Mouse (Mus musculus): ENCODE measurements around the gene Ssbp2. TPM values are rescaled to one million over a fixed set of nuclear protein-coding genes. Genes with fewer than 3 reads are reported as not detected.

Gene Ssbp2
- polyA plus RNA-seq, 1 experiment from 2014 or later, result 179 TPM

- Histone ChIP-seq H3K36me3 (ENCODE audit: control insufficient read depth, insufficient read depth, low read length) (no peaks in the 10 kb centered on the region; the same call in 1 of the 2 replicates), H3K9ac (ENCODE audit: low read length) (no peak overlapping the region), H3K9me3 (ENCODE audit: control insufficient read depth, low read length) (no peaks in the 10 kb centered on the region), H3K27ac (ENCODE audit: low read depth, low read length) (no peak overlapping the region), H3K4me2 (ENCODE audit: low read depth, low read length, severe bottlenecking) (no peak overlapping the region), H3K4me3 (ENCODE audit: low read depth, low read length) (no peak overlapping the region), H3K4me1 (replicated peaks; ENCODE audit: control insufficient read depth, insufficient read depth, low read length) (no peaks in the 10 kb centered on the region), H3K27me3 (ENCODE audit: control insufficient read depth, insufficient read depth, low read length) (no peaks in the 10 kb centered on the region)
- ATAC-seq (replicated peaks; ENCODE audit: low FRiP score), result no peak
- WGBS, result 88% methylated on average over 3 of the region's 3 CpGs
- no peak for DNase-seq (ENCODE audit: low spot score)
Observed at GRCm38 (mm10) chr13:91497055-91497454, 37.0 kb downstream of the Ssbp2 start.

GRCm38 (mm10) chr13:91501735-91502134, 41.7 kb downstream of the Ssbp2 start:
- Histone ChIP-seq H3K4me3 (ENCODE audit: low read depth, low read length) (no peak overlapping the region), H3K27ac (ENCODE audit: low read depth, low read length) (no peak overlapping the region), H3K4me2 (ENCODE audit: low read depth, low read length, severe bottlenecking) (no peak overlapping the region), H3K9ac (ENCODE audit: low read length) (no peak overlapping the region), H3K27me3 (ENCODE audit: control insufficient read depth, insufficient read depth, low read length) (no peaks in the 10 kb centered on the region), H3K4me1 (replicated peaks; ENCODE audit: control insufficient read depth, insufficient read depth, low read length) (no peaks in the 10 kb centered on the region), H3K36me3 (ENCODE audit: control insufficient read depth, insufficient read depth, low read length) (no peaks in the 10 kb centered on the region), H3K9me3 (ENCODE audit: control insufficient read depth, low read length) (no peaks in the 10 kb centered on the region)
- ATAC-seq (replicated peaks; ENCODE audit: low FRiP score), result no peak
- 93% methylated on average over 3 of the region's 3 CpGs for WGBS
- DNase-seq (ENCODE audit: low spot score), result no peak

- Histone ChIP-seq H3K4me1 (replicated peaks; ENCODE audit: control insufficient read depth, insufficient read depth, low read length) (no peaks in the 10 kb centered on the region), H3K27ac (ENCODE audit: low read depth, low read length) (no peak overlapping the region), H3K9me3 (ENCODE audit: control insufficient read depth, low read length) (no peaks in the 10 kb centered on the region), H3K9ac (ENCODE audit: low read length) (no peak overlapping the region), H3K4me2 (ENCODE audit: low read depth, low read length, severe bottlenecking) (no peak overlapping the region), H3K36me3 (ENCODE audit: control insufficient read depth, insufficient read depth, low read length) (no peaks in the 10 kb centered on the region), H3K27me3 (ENCODE audit: control insufficient read depth, insufficient read depth, low read length) (no peaks in the 10 kb centered on the region), H3K4me3 (ENCODE audit: low read depth, low read length) (no peak overlapping the region)
- ATAC-seq (replicated peaks; ENCODE audit: low FRiP score) (no peak), DNase-seq (ENCODE audit: low spot score) (no peak)
- 80% methylated on average over 12 of the region's 12 CpGs for WGBS
Observed at GRCm38 (mm10) chr13:91502642-91503373, 42.7 kb downstream of the Ssbp2 start.

- no peak for ATAC-seq (replicated peaks; ENCODE audit: low FRiP score)
Observed at GRCm38 (mm10) chr13:91508991-91509390, 48.9 kb downstream of the Ssbp2 start.

GRCm38 (mm10) chr13:91509467-91509866, 49.4 kb downstream of the Ssbp2 start:
- no peak overlapping the region for H3K9ac ChIP-seq (ENCODE audit: low read length)
- H3K9me3 ChIP-seq (ENCODE audit: control insufficient read depth, low read length), result no peaks in the 10 kb centered on the region
- H3K27me3 ChIP-seq (ENCODE audit: control insufficient read depth, insufficient read depth, low read length), result no peaks in the 10 kb centered on the region
- H3K27ac ChIP-seq (ENCODE audit: low read depth, low read length), result no peak overlapping the region
- no peak overlapping the region for H3K4me2 ChIP-seq (ENCODE audit: low read depth, low read length, severe bottlenecking)
- H3K36me3 ChIP-seq (ENCODE audit: control insufficient read depth, insufficient read depth, low read length), result no peaks in the 10 kb centered on the region; the same call in 1 of the 2 replicates
- H3K4me1 ChIP-seq (replicated peaks; ENCODE audit: control insufficient read depth, insufficient read depth, low read length), result no peaks in the 10 kb centered on the region
- H3K4me3 ChIP-seq (ENCODE audit: low read depth, low read length), result no peak overlapping the region
- WGBS, result 84% methylated on average over 2 of the region's 2 CpGs
- no peak for DNase-seq (ENCODE audit: low spot score)
- no peak for ATAC-seq (replicated peaks; ENCODE audit: low FRiP score)

More at GRCm38 (mm10) chr13:91508991-91509390, 48.9 kb downstream of the Ssbp2 start:
- Histone ChIP-seq H3K9me3 (ENCODE audit: control insufficient read depth, low read length) (no peaks in the 10 kb centered on the region), H3K36me3 (ENCODE audit: control insufficient read depth, insufficient read depth, low read length) (no peaks in the 10 kb centered on the region; the same call in 1 of the 2 replicates), H3K27ac (ENCODE audit: low read depth, low read length) (no peak overlapping the region), H3K4me3 (ENCODE audit: low read depth, low read length) (no peak overlapping the region), H3K27me3 (ENCODE audit: control insufficient read depth, insufficient read depth, low read length) (no peaks in the 10 kb centered on the region), H3K4me2 (ENCODE audit: low read depth, low read length, severe bottlenecking) (no peak overlapping the region), H3K9ac (ENCODE audit: low read length) (no peak overlapping the region), H3K4me1 (replicated peaks; ENCODE audit: control insufficient read depth, insufficient read depth, low read length) (no peaks in the 10 kb centered on the region)
- WGBS, result 87% methylated on average over 1 of the region's 1 CpGs
- no peak for DNase-seq (ENCODE audit: low spot score)

- Histone ChIP-seq H3K4me1 (replicated peaks; ENCODE audit: control insufficient read depth, insufficient read depth, low read length) (no peaks in the 10 kb centered on the region), H3K9ac (ENCODE audit: low read length) (no peak overlapping the region), H3K36me3 (ENCODE audit: control insufficient read depth, insufficient read depth, low read length) (no peaks in the 10 kb centered on the region; the same call in 1 of the 2 replicates), H3K9me3 (ENCODE audit: control insufficient read depth, low read length) (no peaks in the 10 kb centered on the region), H3K27ac (ENCODE audit: low read depth, low read length) (no peak overlapping the region), H3K4me2 (ENCODE audit: low read depth, low read length, severe bottlenecking) (no peak overlapping the region), H3K4me3 (ENCODE audit: low read depth, low read length) (no peak overlapping the region), H3K27me3 (ENCODE audit: control insufficient read depth, insufficient read depth, low read length) (no peaks in the 10 kb centered on the region)
- no peak for ATAC-seq (replicated peaks; ENCODE audit: low FRiP score)
- no peak for DNase-seq (ENCODE audit: low spot score)
- 92% methylated on average over 4 of the region's 4 CpGs for WGBS
Observed at GRCm38 (mm10) chr13:91514979-91515378, 54.9 kb downstream of the Ssbp2 start.

- no peak overlapping the region for H3K4me3 ChIP-seq (ENCODE audit: low read depth, low read length)
- no peak overlapping the region for H3K4me2 ChIP-seq (ENCODE audit: low read depth, low read length, severe bottlenecking)
- no peaks in the 10 kb centered on the region for H3K9me3 ChIP-seq (ENCODE audit: control insufficient read depth, low read length)
- H3K27ac ChIP-seq (ENCODE audit: low read depth, low read length), result no peak overlapping the region
- H3K36me3 ChIP-seq (ENCODE audit: control insufficient read depth, insufficient read depth, low read length), result no peaks in the 10 kb centered on the region
- H3K27me3 ChIP-seq (ENCODE audit: control insufficient read depth, insufficient read depth, low read length), result no peaks in the 10 kb centered on the region
- no peak for DNase-seq (ENCODE audit: low spot score)
- 40% methylated on average over 4 of the region's 4 CpGs for WGBS
- peaks cover 2% of the 10 kb centered on the region; the same call in 1 of the 2 replicates for H3K4me1 ChIP-seq (replicated peaks; ENCODE audit: control insufficient read depth, insufficient read depth, low read length)
- no peak for ATAC-seq (replicated peaks; ENCODE audit: low FRiP score)
- no peak overlapping the region for H3K9ac ChIP-seq (ENCODE audit: low read length)
Observed at GRCm38 (mm10) chr13:91520073-91520750, 60.1 kb downstream of the Ssbp2 start.

GRCm38 (mm10) chr13:91520968-91521367, 60.9 kb downstream of the Ssbp2 start:
- ATAC-seq (replicated peaks; ENCODE audit: low FRiP score), result no peak
- Histone ChIP-seq H3K9ac (ENCODE audit: low read length) (no peak overlapping the region), H3K4me3 (ENCODE audit: low read depth, low read length) (no peak overlapping the region), H3K9me3 (ENCODE audit: control insufficient read depth, low read length) (no peaks in the 10 kb centered on the region), H3K36me3 (ENCODE audit: control insufficient read depth, insufficient read depth, low read length) (no peaks in the 10 kb centered on the region), H3K4me2 (ENCODE audit: low read depth, low read length, severe bottlenecking) (no peak overlapping the region), H3K27me3 (ENCODE audit: control insufficient read depth, insufficient read depth, low read length) (no peaks in the 10 kb centered on the region), H3K4me1 (replicated peaks; ENCODE audit: control insufficient read depth, insufficient read depth, low read length) (peaks cover 2% of the 10 kb centered on the region; the same call in 1 of the 2 replicates), H3K27ac (ENCODE audit: low read depth, low read length) (no peak overlapping the region)
- WGBS, result 100% methylated on average over 1 of the region's 1 CpGs
- DNase-seq (ENCODE audit: low spot score), result no peak

All from forebrain, embryonic 11.5 days (tissue).